Mouse (Mus musculus): Measurements from ENCODE around the gene Zfp941. TPM values are rescaled to one million over a fixed set of nuclear protein-coding genes. Genes with fewer than 3 reads are reported as not detected.

Gene Zfp941
- total RNA-seq (2014; rRNA removed) (30.0 and 37.6 TPM in 2 replicates), polyA plus RNA-seq (2015; fragmentation: Nextera tagmentation; extraction: Ambion mirVana) (26.1 and 30.9 TPM in 2 replicates)

- H3K4me3 ChIP-seq (ENCODE audit: low read depth, low read length), result peak within 1 kb of the TSS; percentile 71
- DNase-seq (ENCODE audit: low spot score) (peak; percentile 94), ATAC-seq (ENCODE audit: low FRiP score) (peak; percentile 93)
- no peaks in the 10 kb centered on the region for H3K9me3 ChIP-seq (ENCODE audit: low read length)
- peaks cover 5% of the 10 kb centered on the region; the same call in 1 of the 2 replicates for H3K4me1 ChIP-seq (ENCODE audit: insufficient read depth, low read length)
- H3K27ac ChIP-seq (ENCODE audit: low read depth, low read length), result peak within 1 kb of the TSS; percentile 98
- 2% methylated on average over 21 of the region's 21 CpGs for WGBS
- H3K9ac ChIP-seq (replicated peaks; ENCODE audit: low read length, poor library complexity, severe bottlenecking), result peak within 1 kb of the TSS; percentile 86
- H3K4me2 ChIP-seq (ENCODE audit: low read depth, low read length, poor library complexity, severe bottlenecking), result peak within 1 kb of the TSS; percentile 57
- no peak for TF ChIP-seq CTCF (IDR thresholded peaks at IDR 0.05)
- H3K27me3 ChIP-seq (ENCODE audit: insufficient read depth, low read length), result no peaks in the 10 kb centered on the region
- no peaks in the 10 kb centered on the region for H3K36me3 ChIP-seq (ENCODE audit: insufficient read depth, low read length)
These were observed at the start of gene Zfp941 for GRCm38 (mm10) chr7:140821653-140822329. Gene Zfp941, minus strand, starts transcription at chr7:140822178.

GRCm38 (mm10) chr7:140864761-140865160 is 42.8 kb upstream of the Zfp941 start:
- no peak overlapping the region for H3K9ac ChIP-seq (replicated peaks; ENCODE audit: low read length, poor library complexity, severe bottlenecking)
- H3K4me3 ChIP-seq (ENCODE audit: low read depth, low read length), result no peak overlapping the region
- no peaks in the 10 kb centered on the region for H3K9me3 ChIP-seq (ENCODE audit: low read length)
- H3K4me1 ChIP-seq (ENCODE audit: insufficient read depth, low read length), result no peaks in the 10 kb centered on the region
- no peak overlapping the region for H3K4me2 ChIP-seq (ENCODE audit: low read depth, low read length, poor library complexity, severe bottlenecking)
- 83% methylated on average over 12 of the region's 12 CpGs for WGBS
- TF ChIP-seq CTCF (IDR thresholded peaks at IDR 0.05), result no peak
- DNase-seq (ENCODE audit: low spot score) (no peak), ATAC-seq (ENCODE audit: low FRiP score) (no peak)
- H3K27me3 ChIP-seq (ENCODE audit: insufficient read depth, low read length), result no peaks in the 10 kb centered on the region
- H3K36me3 ChIP-seq (ENCODE audit: insufficient read depth, low read length), result peaks cover 60% of the 10 kb centered on the region
- H3K27ac ChIP-seq (ENCODE audit: low read depth, low read length), result no peak overlapping the region

- H3K4me2 ChIP-seq (ENCODE audit: low read depth, low read length, poor library complexity, severe bottlenecking), result no peak overlapping the region
- no peak for ATAC-seq (ENCODE audit: low FRiP score)
- H3K9me3 ChIP-seq (ENCODE audit: low read length), result no peaks in the 10 kb centered on the region
- H3K36me3 ChIP-seq (ENCODE audit: insufficient read depth, low read length), result peaks cover 56% of the 10 kb centered on the region
- no peak overlapping the region for H3K9ac ChIP-seq (replicated peaks; ENCODE audit: low read length, poor library complexity, severe bottlenecking)
- DNase-seq (ENCODE audit: low spot score), result no peak
- no peak for TF ChIP-seq CTCF (IDR thresholded peaks at IDR 0.05)
- H3K4me3 ChIP-seq (ENCODE audit: low read depth, low read length), result no peak overlapping the region
- no peaks in the 10 kb centered on the region for H3K27me3 ChIP-seq (ENCODE audit: insufficient read depth, low read length)
- no peak overlapping the region for H3K27ac ChIP-seq (ENCODE audit: low read depth, low read length)
- peaks cover 11% of the 10 kb centered on the region; the same call in 1 of the 2 replicates for H3K4me1 ChIP-seq (ENCODE audit: insufficient read depth, low read length)
- 86% methylated on average over 5 of the region's 5 CpGs for WGBS
These were observed 38.8 kb upstream of the Zfp941 start for GRCm38 (mm10) chr7:140860728-140861127.

GRCm38 (mm10) chr7:140859997-140860396 is 38.0 kb upstream of the Zfp941 start:
- Histone ChIP-seq H3K9me3 (ENCODE audit: low read length) (no peaks in the 10 kb centered on the region), H3K4me2 (ENCODE audit: low read depth, low read length, poor library complexity, severe bottlenecking) (no peak overlapping the region), H3K36me3 (ENCODE audit: insufficient read depth, low read length) (peaks cover 56% of the 10 kb centered on the region), H3K27me3 (ENCODE audit: insufficient read depth, low read length) (no peaks in the 10 kb centered on the region), H3K4me1 (ENCODE audit: insufficient read depth, low read length) (peaks cover 15% of the 10 kb centered on the region; the same call in 1 of the 2 replicates), H3K27ac (ENCODE audit: low read depth, low read length) (no peak overlapping the region), H3K9ac (replicated peaks; ENCODE audit: low read length, poor library complexity, severe bottlenecking) (no peak overlapping the region), H3K4me3 (ENCODE audit: low read depth, low read length) (no peak overlapping the region)
- WGBS, result 64% methylated on average over 6 of the region's 6 CpGs
- TF ChIP-seq CTCF (IDR thresholded peaks at IDR 0.05), result no peak
- no peak for DNase-seq (ENCODE audit: low spot score)
- no peak for ATAC-seq (ENCODE audit: low FRiP score)

GRCm38 (mm10) chr7:140858746-140859145 is 36.8 kb upstream of the Zfp941 start:
- no peaks in the 10 kb centered on the region for H3K27me3 ChIP-seq (ENCODE audit: insufficient read depth, low read length)
- WGBS, result 95% methylated on average over 8 of the region's 8 CpGs
- H3K9ac ChIP-seq (replicated peaks; ENCODE audit: low read length, poor library complexity, severe bottlenecking), result peak overlapping the region; percentile 97; the same call in 1 of the 2 replicates
- no peaks in the 10 kb centered on the region for H3K9me3 ChIP-seq (ENCODE audit: low read length)
- H3K4me1 ChIP-seq (ENCODE audit: insufficient read depth, low read length), result peaks cover 15% of the 10 kb centered on the region; the same call in 1 of the 2 replicates
- peak overlapping the region; percentile 96 for H3K4me2 ChIP-seq (ENCODE audit: low read depth, low read length, poor library complexity, severe bottlenecking)
- H3K36me3 ChIP-seq (ENCODE audit: insufficient read depth, low read length), result peaks cover 48% of the 10 kb centered on the region
- DNase-seq (ENCODE audit: low spot score) (no peak), ATAC-seq (ENCODE audit: low FRiP score) (no peak)
- no peak for TF ChIP-seq CTCF (IDR thresholded peaks at IDR 0.05)
- no peak overlapping the region for H3K27ac ChIP-seq (ENCODE audit: low read depth, low read length)
- peak overlapping the region; percentile 81; the same call in 1 of the 2 replicates for H3K4me3 ChIP-seq (ENCODE audit: low read depth, low read length)

Measured in midbrain, postnatal 0 days (tissue).